Mouse (Mus musculus) E14TG2a.4 (cell line): Measurements from ENCODE around the gene Anxa11.

ENCODE experiments used
- CTCF ChIP-seq: conservative IDR thresholded peaks from 2 replicates; pipeline ENCODE4 v1.5.1; 2014; ENCODE audit warnings: low read length
- NANOG ChIP-seq: IDR thresholded peaks from 2 replicates; pipeline ENCODE4 v1.6.1; 2014; ENCODE audit warnings: borderline replicate concordance, low read length, mixed read lengths
- POU5F1 ChIP-seq: IDR thresholded peaks from 2 replicates; pipeline ENCODE4 v1.6.1; 2014; ENCODE audit warnings: low read length, borderline replicate concordance

GRCm38 (mm10) chr14:25802511-25802910, 39.4 kb upstream of the Anxa11 start:
- no peak for TF ChIP-seq CTCF
- TF ChIP-seq POU5F1 = no peak
- no peak for TF ChIP-seq NANOG
